Mouse (Mus musculus) embryonic fibroblast, embryonic 13.5 days (primary cell): ENCODE data around the gene Shank2. TPM values are rescaled to one million over a fixed set of nuclear protein-coding genes. Genes with fewer than 3 reads are reported as not detected.

Source experiments
- H3K27ac ChIP-seq: 2 replicates; pipeline ENCODE4 v1.5.1; 2012; ENCODE audit warnings: low read length, control low read depth, inconsistent platforms; ENCODE audit not compliant: insufficient read depth
- H3K4me1 ChIP-seq: 2 replicates; pipeline ENCODE4 v1.6.1; 2011; ENCODE audit warnings: low read length; ENCODE audit not compliant: control insufficient read depth, insufficient read depth
- H3K4me3 ChIP-seq: 2 replicates; pipeline ENCODE4 v1.5.1; 2011; ENCODE audit warnings: mild to moderate bottlenecking, control low read depth, low read length; ENCODE audit not compliant: insufficient read depth
- CTCF ChIP-seq: IDR thresholded peaks from 2 replicates; pipeline ENCODE4 v1.5.1; 2011; ENCODE audit warnings: mild to moderate bottlenecking, control low read depth, low read length, moderate library complexity, borderline replicate concordance; ENCODE audit not compliant: insufficient read depth
- POLR2A ChIP-seq: IDR thresholded peaks from 2 replicates; pipeline ENCODE4 v1.6.1; 2011; ENCODE audit warnings: low read depth, mild to moderate bottlenecking, control low read depth, low read length, moderate library complexity
- polyA plus RNA-seq: library from polyadenylated mRNA; stranded (reverse); fragments of >200 nt; gene quantifications from 2 replicates; pipeline ENCODE4 v1.2.4, GENCODE M21; 2011; ENCODE audit warnings: low read depth; ENCODE audit not compliant: missing spikeins, insufficient read length

Shank2 gene
- polyA plus RNA-seq, 1 experiment = 1.6 TPM

DNA sequence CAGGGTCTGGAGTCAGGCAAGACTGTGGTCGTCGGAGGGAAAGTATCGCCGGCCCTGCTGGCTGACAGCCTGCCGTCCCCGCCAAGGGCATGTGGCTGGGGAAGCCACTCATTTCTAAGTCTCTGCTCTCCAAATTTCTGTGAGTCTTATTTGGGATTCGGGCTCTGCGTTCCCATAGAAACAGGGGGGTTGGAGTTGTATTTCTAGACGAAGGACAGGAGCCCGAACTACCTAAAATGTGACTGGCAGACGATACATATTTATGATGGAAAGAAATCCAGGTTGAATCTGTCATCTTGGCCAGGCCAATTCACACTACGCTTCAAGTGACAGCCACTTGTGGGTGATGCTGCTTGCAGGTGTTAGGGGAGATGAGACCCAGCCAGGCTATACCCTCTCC is 92.4 kb downstream of the Shank2 start:
- Histone ChIP-seq H3K27ac (no peak overlapping the region), H3K4me1 (no peaks in the 10 kb centered on the region), H3K4me3 (no peak overlapping the region)
- no peak for TF ChIP-seq CTCF
- no peak for TF ChIP-seq POLR2A

- no peak overlapping the region for H3K27ac ChIP-seq
- no peak for TF ChIP-seq POLR2A
- TF ChIP-seq CTCF = no peak
Observed at GRCm38 (mm10) chr7:144097314-144097713, 95.6 kb downstream of the Shank2 start.

DNA sequence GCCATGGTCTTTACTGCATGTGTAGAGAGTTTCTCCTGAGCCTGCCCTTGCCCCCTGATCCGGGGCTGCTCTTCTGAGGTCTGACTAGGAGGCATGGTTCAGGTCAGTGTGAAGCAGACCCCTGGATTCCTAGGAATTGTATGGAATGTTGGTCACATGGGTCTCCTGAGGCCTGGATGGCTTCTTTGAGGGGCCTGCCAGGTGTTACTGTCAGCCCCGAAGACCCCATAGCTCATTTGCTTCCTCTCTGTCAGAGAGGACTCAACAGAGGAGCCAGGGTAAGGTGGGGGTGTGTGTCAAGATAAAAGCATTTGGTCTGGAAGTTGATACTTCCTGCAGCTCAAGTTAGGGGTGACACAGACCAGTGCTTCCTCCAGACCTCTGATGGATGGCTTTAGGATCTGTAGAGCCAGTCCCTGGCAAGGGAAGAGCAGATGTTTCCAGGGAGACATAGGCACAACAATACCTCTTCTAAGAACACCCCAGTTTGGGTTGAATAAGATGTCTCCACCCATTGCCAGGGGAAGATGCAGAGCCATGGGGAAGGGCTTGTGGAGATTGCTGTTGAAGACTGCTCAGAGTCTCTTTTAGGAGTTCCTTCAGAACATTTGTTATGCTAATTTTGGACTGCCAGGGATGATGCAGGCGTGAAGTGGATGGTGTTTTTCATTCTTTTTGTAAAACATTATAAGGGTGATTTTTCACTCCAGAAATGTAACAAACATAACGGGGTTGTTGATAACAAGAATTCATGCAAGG is 100.7 kb downstream of the Shank2 start:
- H3K4me3 ChIP-seq = no peak overlapping the region
- TF ChIP-seq POLR2A = no peak
- H3K4me1 ChIP-seq = no peaks in the 10 kb centered on the region
- H3K27ac ChIP-seq = no peak overlapping the region

More at GRCm38 (mm10) chr7:144097314-144097713, 95.6 kb downstream of the Shank2 start:
- Histone ChIP-seq H3K4me3 (no peak overlapping the region), H3K4me1 (no peaks in the 10 kb centered on the region)

- no peak overlapping the region for H3K4me3 ChIP-seq
- no peak for TF ChIP-seq POLR2A
- no peak for TF ChIP-seq CTCF
- H3K27ac ChIP-seq = no peak overlapping the region
- H3K4me1 ChIP-seq = no peaks in the 10 kb centered on the region
Observed at GRCm38 (mm10) chr7:144105952-144106351, 104.2 kb downstream of the Shank2 start.

GRCm38 (mm10) chr7:144106352-144107011 is 104.8 kb downstream of the Shank2 start:
- Histone ChIP-seq H3K27ac (no peak overlapping the region), H3K4me1 (no peaks in the 10 kb centered on the region), H3K4me3 (no peak overlapping the region)
- TF ChIP-seq POLR2A (no peak), CTCF (no peak)

GRCm38 (mm10) chr7:144108141-144108540 is 106.4 kb downstream of the Shank2 start:
- no peak overlapping the region for H3K27ac ChIP-seq
- H3K4me3 ChIP-seq = no peak overlapping the region
- no peak for TF ChIP-seq POLR2A
- no peak for TF ChIP-seq CTCF
- no peaks in the 10 kb centered on the region for H3K4me1 ChIP-seq

GRCm38 (mm10) chr7:144111026-144111604 is 109.4 kb downstream of the Shank2 start:
- TF ChIP-seq POLR2A (no peak), CTCF (no peak)
- H3K4me1 ChIP-seq = no peaks in the 10 kb centered on the region
- H3K4me3 ChIP-seq = no peak overlapping the region
- no peak overlapping the region for H3K27ac ChIP-seq

DNA sequence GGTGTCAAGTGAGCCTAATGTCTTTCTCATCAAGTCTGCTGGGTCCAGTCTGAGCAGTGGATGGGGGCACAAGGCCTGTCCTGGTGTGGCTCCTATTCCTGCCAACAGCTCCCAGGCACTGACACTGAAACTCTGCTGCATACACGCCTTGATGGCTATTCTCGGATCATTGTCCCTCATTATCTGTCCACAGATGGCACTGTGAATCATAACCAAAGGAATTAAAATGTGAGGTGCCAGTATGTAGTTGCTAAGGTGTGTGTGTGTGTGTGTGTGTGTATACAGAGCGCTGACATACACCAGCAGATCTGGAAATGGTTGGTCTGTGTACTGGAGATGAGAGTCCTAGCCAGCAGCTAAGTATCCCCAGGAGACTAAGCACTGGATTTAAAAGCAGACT is 110.3 kb downstream of the Shank2 start:
- TF ChIP-seq CTCF (no peak), POLR2A (no peak)

DNA sequence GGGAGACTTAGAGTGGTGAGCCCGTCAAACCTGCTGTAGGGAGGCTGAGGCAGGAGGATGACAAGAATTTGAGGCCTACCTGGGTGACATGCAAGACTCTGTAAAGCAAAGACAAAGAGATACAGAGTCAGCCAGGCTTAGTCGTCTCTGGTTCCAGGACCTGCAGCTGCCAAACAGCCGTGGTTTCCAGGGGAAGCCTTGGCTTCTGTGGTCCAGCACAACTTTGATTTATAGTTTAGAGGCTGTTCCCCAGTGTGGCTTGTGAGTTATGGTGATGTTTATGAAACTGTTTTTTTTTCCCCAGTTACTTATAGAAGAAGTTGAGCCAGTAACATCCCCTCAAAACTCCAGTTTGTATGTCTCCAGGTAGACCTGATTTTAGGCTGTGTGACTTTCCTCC is 112.5 kb downstream of the Shank2 start:
- no peak overlapping the region for H3K4me3 ChIP-seq
- H3K27ac ChIP-seq = no peak overlapping the region
- H3K4me1 ChIP-seq = no peaks in the 10 kb centered on the region
- no peak for TF ChIP-seq POLR2A
- TF ChIP-seq CTCF = no peak

More for the DNA sequence above, 110.3 kb downstream of the Shank2 start:
- Histone ChIP-seq H3K27ac (no peak overlapping the region), H3K4me3 (no peak overlapping the region), H3K4me1 (no peaks in the 10 kb centered on the region)

DNA sequence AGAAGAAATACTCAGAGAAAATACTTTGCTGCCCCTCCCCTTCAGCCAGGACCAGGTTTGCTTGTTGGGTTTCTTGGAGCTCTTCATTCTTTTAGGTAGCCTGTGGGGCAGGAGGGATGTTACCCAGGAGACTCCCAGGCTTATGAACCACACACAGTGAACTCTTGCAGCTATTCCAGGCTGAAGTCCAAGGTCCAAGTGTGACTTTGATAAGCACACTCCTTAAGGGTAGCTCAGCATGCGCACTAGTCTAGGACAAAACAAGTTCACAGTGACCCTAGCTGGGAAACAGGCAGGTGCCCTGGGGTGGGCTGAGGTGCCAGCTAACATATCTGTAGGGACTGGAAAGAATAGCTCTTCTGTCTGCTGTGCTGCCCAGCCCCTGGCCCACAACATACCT is 117.8 kb downstream of the Shank2 start:
- Histone ChIP-seq H3K4me1 (no peaks in the 10 kb centered on the region), H3K27ac (no peak overlapping the region), H3K4me3 (no peak overlapping the region)
- TF ChIP-seq POLR2A (no peak), CTCF (no peak)
